Mouse (Mus musculus) MEL (cell line): ENCODE measurements at regions not wholly inside any gene's neighbourhood (a gene's known extent, or its start where the extent isn't known, plus 50 kb on each side); places are given as distances from the start of the nearest gene placed in this dataset.

ENCODE experiments used
- DNase-seq: peaks from one replicate; pipeline ENCODE4 v3.0.0; 2011; ENCODE audit warnings: low read depth, low spot score
- H3K27ac ChIP-seq: 2 replicates; pipeline ENCODE4 v1.5.1; 2012; ENCODE audit warnings: low read depth, mild to moderate bottlenecking, control low read depth, low read length, moderate library complexity; ENCODE audit not compliant: control insufficient read depth
- H3K27me3 ChIP-seq, 2 experiments: fragments of 150-350 bp in 1 of 2; sonication (generic) in 1 of 2; 2 replicates each; pipeline ENCODE4 v1.6.1; 2012; ENCODE audit warnings: low read length in 2 of 2, mild to moderate bottlenecking in 2 of 2, improper control_type of control experiment in 1 of 2, moderate library complexity in 1 of 2; ENCODE audit not compliant: insufficient read depth in 2 of 2, control insufficient read depth in 1 of 2
- H3K36me3 ChIP-seq, 2 experiments: 2 replicates each; pipeline ENCODE4 v1.6.1; 2012 to 2014; ENCODE audit warnings: low read length in 2 of 2, improper control_type of control experiment in 1 of 2, inconsistent platforms in 1 of 2, mild to moderate bottlenecking in 1 of 2; ENCODE audit not compliant: insufficient read depth in 2 of 2, control insufficient read depth in 1 of 2
- H3K4me1 ChIP-seq, 2 experiments: fragments of 150-350 bp in 1 of 2; sonication (generic) in 1 of 2; 2 replicates each; pipeline ENCODE4 v1.6.1; 2012; ENCODE audit warnings: low read length in 2 of 2, improper control_type of control experiment in 1 of 2, mild to moderate bottlenecking in 1 of 2; ENCODE audit not compliant: insufficient read depth in 2 of 2, control insufficient read depth in 1 of 2
- H3K4me3 ChIP-seq, 2 experiments: fragments of 150-350 bp in 1 of 2; sonication (generic) in 1 of 2; 2 replicates each; pipeline ENCODE4 v1.5.1; 2012; ENCODE audit warnings: low read depth in 2 of 2, low read length in 2 of 2, mild to moderate bottlenecking in 2 of 2, moderate library complexity in 2 of 2, control low read depth in 1 of 2, improper control_type of control experiment in 1 of 2; ENCODE audit not compliant: control insufficient read depth in 1 of 2, insufficient read depth in 1 of 2
- H3K79me2 ChIP-seq: 2 replicates; pipeline ENCODE4 v1.6.1; 2012; ENCODE audit warnings: mild to moderate bottlenecking, low read length, moderate library complexity; ENCODE audit not compliant: control insufficient read depth, poor library complexity, insufficient read depth
- H3K9ac ChIP-seq: 2 replicates; pipeline ENCODE4 v1.6.1; 2012; ENCODE audit warnings: low read depth, mild to moderate bottlenecking, control low read depth, low read length, moderate library complexity; ENCODE audit not compliant: control insufficient read depth, poor library complexity, severe bottlenecking
- H3K9me3 ChIP-seq: fragments of 150-350 bp; sonication (generic); replicated peaks from 2 replicates; pipeline ENCODE4 v1.6.1; 2012; ENCODE audit warnings: mild to moderate bottlenecking, low read length, improper control_type of control experiment, moderate library complexity; ENCODE audit not compliant: insufficient read depth
- BHLHE40 ChIP-seq: IDR thresholded peaks from 2 replicates; pipeline ENCODE4 v1.6.1; 2012; ENCODE audit warnings: low read depth, mild to moderate bottlenecking, inconsistent platforms, low read length, improper control_type of control experiment, borderline replicate concordance
- CTCF ChIP-seq, 3 experiments: IDR thresholded peaks in 2 of 3; conservative IDR thresholded peaks in 1 of 3; 2 replicates each; pipeline ENCODE4 v1.5.1; 2011 to 2012; ENCODE audit warnings: low read length in 3 of 3, low read depth in 2 of 3, mild to moderate bottlenecking in 2 of 3, improper control_type of control experiment in 1 of 3, inconsistent platforms in 1 of 3, mixed read lengths in 1 of 3, moderate library complexity in 1 of 3; ENCODE audit not compliant: control insufficient read depth in 1 of 3, insufficient read depth in 1 of 3, poor library complexity in 1 of 3, severe bottlenecking in 1 of 3
- E2F4 ChIP-seq: IDR thresholded peaks from 2 replicates; pipeline ENCODE4 v1.6.1; 2011; ENCODE audit warnings: low read depth, low read length, improper control_type of control experiment, borderline replicate concordance
- EP300 ChIP-seq, 2 experiments: IDR thresholded peaks; 2 replicates each; pipeline ENCODE4 v1.6.1; 2011; ENCODE audit warnings: improper control_type of control experiment in 2 of 2, low read length in 2 of 2, low read depth in 1 of 2, mild to moderate bottlenecking in 1 of 2
- ETS1 ChIP-seq: IDR thresholded peaks from 2 replicates; pipeline ENCODE4 v1.6.1; 2012; ENCODE audit warnings: low read depth, mild to moderate bottlenecking, inconsistent platforms, low read length, improper control_type of control experiment, moderate library complexity
- MYC ChIP-seq: IDR thresholded peaks from 2 replicates; pipeline ENCODE4 v1.6.1; 2011; ENCODE audit warnings: low read depth, mild to moderate bottlenecking, low read length, improper control_type of control experiment, moderate library complexity
- NRF1 ChIP-seq: IDR thresholded peaks from 2 replicates; pipeline ENCODE4 v1.6.1; 2014; ENCODE audit warnings: low read depth, mild to moderate bottlenecking, inconsistent platforms, low read length, improper control_type of control experiment, moderate library complexity; ENCODE audit not compliant: poor library complexity, insufficient read depth, severe bottlenecking
- POLR2A ChIP-seq, 2 experiments: IDR thresholded peaks; 2 replicates each; pipeline ENCODE4 v1.6.1; 2011 to 2012; ENCODE audit warnings: low read length in 2 of 2, mild to moderate bottlenecking in 2 of 2, control low read depth in 1 of 2, improper control_type of control experiment in 1 of 2, low read depth in 1 of 2, moderate library complexity in 1 of 2; ENCODE audit not compliant: control insufficient read depth in 1 of 2, insufficient read depth in 1 of 2, poor library complexity in 1 of 2
- RCOR1 ChIP-seq: IDR thresholded peaks from 2 replicates; pipeline ENCODE4 v1.6.1; 2012; ENCODE audit warnings: low read depth, mild to moderate bottlenecking, inconsistent platforms, low read length, improper control_type of control experiment
- SIN3A ChIP-seq: IDR thresholded peaks from 2 replicates; pipeline ENCODE4 v1.6.1; 2012; ENCODE audit warnings: low read length, improper control_type of control experiment, inconsistent platforms
- TAL1 ChIP-seq: IDR thresholded peaks from 2 replicates; pipeline ENCODE4 v1.6.1; 2012; ENCODE audit warnings: mild to moderate bottlenecking, inconsistent platforms, low read length, moderate library complexity, mixed read lengths
- UBTF ChIP-seq: IDR thresholded peaks from 2 replicates; pipeline ENCODE4 v1.6.1; 2012; ENCODE audit warnings: low read depth, mild to moderate bottlenecking, inconsistent platforms, low read length, improper control_type of control experiment, moderate library complexity, borderline replicate concordance; ENCODE audit not compliant: insufficient read depth

DNA sequence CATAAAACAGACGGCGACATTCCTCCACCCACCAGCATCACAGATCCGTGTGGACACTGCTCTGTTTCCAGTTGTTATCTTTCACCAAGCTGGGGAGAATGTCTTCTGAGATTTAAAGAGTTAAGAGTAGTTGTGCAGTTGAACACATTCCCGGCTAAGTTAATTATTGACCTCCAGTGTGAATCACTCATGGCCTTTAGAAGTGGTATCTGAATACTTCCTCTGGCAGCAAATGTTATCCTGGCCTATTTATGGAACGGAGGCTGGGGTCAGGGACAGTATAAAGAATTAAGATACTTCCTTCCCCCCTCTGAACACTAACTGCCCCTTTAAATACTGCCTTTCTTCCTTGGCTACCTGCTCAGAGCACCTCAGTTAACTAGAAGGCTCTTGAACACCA, 115.9 kb downstream of the Cd24a start:
- TF ChIP-seq EP300 (IDR thresholded peaks at IDR 0.05; ENCODE audit: low read depth in 1 of 2, low read length in 2 of 2) (no peak), UBTF (no peak), RCOR1 (no peak), CTCF (IDR thresholded peaks at IDR 0.05 in 2 of 3, conservative IDR thresholded peaks at IDR 0.05 in 1 of 3; ENCODE audit: control insufficient read depth in 1 of 3, insufficient read depth in 1 of 3, low read depth in 2 of 3, low read length in 3 of 3, poor library complexity in 1 of 3, severe bottlenecking in 1 of 3) (no peak), BHLHE40 (no peak)
- no peaks in the 10 kb centered on the region; a peak in 1 of 4 replicates for H3K27me3 ChIP-seq
- no peaks in the 10 kb centered on the region for H3K9me3 ChIP-seq
- DNase-seq: no peak
- no peak overlapping the region for H3K4me3 ChIP-seq
- H3K36me3 ChIP-seq: peaks cover 0 to 16% of the 10 kb centered on the region in 2 experiments; a peak in 2 of 4 replicates
- H3K79me2 ChIP-seq: no peaks in the 10 kb centered on the region
- H3K9ac ChIP-seq: no peak overlapping the region
- H3K4me1 ChIP-seq: peaks cover 7 to 29% of the 10 kb centered on the region in 2 experiments
- H3K27ac ChIP-seq: no peak overlapping the region

DNA sequence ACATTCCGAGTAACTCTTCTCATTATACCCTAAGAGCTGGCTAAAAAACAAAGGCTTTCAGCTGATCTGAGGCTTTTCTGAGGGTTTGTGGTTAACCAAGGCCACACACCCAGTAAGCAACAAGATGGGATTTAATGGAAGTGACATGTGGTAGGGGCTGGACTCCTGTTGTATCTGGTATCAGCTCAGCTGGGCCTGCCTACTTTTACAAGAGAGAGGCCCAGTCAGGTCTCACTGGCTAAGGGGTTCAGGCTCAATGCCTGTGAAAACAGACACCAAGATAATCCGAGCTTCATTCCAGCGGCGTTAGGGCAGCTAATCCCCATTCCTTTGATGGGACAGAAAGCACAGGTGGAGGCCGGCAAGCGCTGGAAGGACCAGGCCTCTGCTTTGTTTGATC, 116.4 kb downstream of the Cd24a start:
- Histone ChIP-seq H3K79me2 (no peaks in the 10 kb centered on the region), H3K4me3 (no peak overlapping the region), H3K27me3 (no peaks in the 10 kb centered on the region; a peak in 1 of 4 replicates), H3K27ac (no peak overlapping the region), H3K36me3 (peaks cover 0 to 16% of the 10 kb centered on the region in 2 experiments; a peak in 2 of 4 replicates), H3K4me1 (peaks cover 7 to 29% of the 10 kb centered on the region in 2 experiments), H3K9me3 (no peaks in the 10 kb centered on the region), H3K9ac (no peak overlapping the region)
- DNase-seq: peak; percentile 37
- 0 out of 2 replicates have a peak, but pooled peaks have one; percentile 30 for TF ChIP-seq SIN3A
- TF ChIP-seq ETS1: peak; percentile 69
- no peak for TF ChIP-seq UBTF
- peak; percentile 80 for TF ChIP-seq RCOR1

DNA sequence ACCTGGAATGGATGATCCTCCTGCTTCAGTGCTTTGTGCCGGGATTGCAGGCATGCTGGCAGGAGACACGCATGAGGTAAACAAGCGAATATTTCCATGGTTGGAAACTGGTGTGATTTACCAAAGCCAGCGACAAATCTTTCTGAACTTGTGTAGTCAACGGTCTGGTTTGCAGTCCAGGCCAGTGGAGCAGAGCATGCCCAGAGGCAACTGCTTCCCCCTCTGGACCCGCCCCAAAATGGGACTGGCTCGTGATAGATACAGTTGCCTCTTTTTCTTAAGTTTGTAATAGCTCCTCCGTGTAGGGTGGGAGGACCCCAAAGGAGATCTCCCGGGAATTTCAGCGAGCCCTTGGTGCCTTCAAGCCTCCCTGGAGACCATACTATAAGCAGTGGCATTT, 117.4 kb downstream of the Cd24a start:
- no peaks in the 10 kb centered on the region; a peak in 1 of 4 replicates for H3K27me3 ChIP-seq
- H3K79me2 ChIP-seq: no peaks in the 10 kb centered on the region
- H3K36me3 ChIP-seq: peaks cover 0 to 16% of the 10 kb centered on the region in 2 experiments; a peak in 2 of 4 replicates
- H3K27ac ChIP-seq: no peak overlapping the region
- no peak for DNase-seq
- H3K4me1 ChIP-seq: peaks cover 7 to 29% of the 10 kb centered on the region in 2 experiments
- no peak overlapping the region for H3K9ac ChIP-seq
- H3K4me3 ChIP-seq: no peak overlapping the region
- TF ChIP-seq NRF1 (0 out of 2 replicates have a peak, but pooled peaks have one; percentile 25), E2F4 (no peak), TAL1 (no peak), POLR2A (IDR thresholded peaks at IDR 0.05; ENCODE audit: control insufficient read depth in 1 of 2, insufficient read depth in 1 of 2, low read depth in 1 of 2, low read length in 2 of 2, poor library complexity in 1 of 2) (no peak), CTCF (IDR thresholded peaks at IDR 0.05 in 2 of 3, conservative IDR thresholded peaks at IDR 0.05 in 1 of 3; ENCODE audit: control insufficient read depth in 1 of 3, insufficient read depth in 1 of 3, low read depth in 2 of 3, low read length in 3 of 3, poor library complexity in 1 of 3, severe bottlenecking in 1 of 3) (no peak), MYC (no peak)
- no peaks in the 10 kb centered on the region for H3K9me3 ChIP-seq
